Mouse (Mus musculus): Measurements from ENCODE around the gene Rpl18a.

The Rpl18a gene

GRCm38 (mm10) chr8:70852595-70853231 lies 44.5 kb downstream of the Rpl18a start:
- no peak for DNase-seq

- DNase-seq, result no peak
Observed at GRCm38 (mm10) chr8:70851837-70852236, 45.4 kb downstream of the Rpl18a start.

GRCm38 (mm10) chr8:70850947-70851346 lies 46.3 kb downstream of the Rpl18a start:
- no peak for DNase-seq

GRCm38 (mm10) chr8:70850132-70850845 lies 46.9 kb downstream of the Rpl18a start:
- DNase-seq, result no peak

DNA sequence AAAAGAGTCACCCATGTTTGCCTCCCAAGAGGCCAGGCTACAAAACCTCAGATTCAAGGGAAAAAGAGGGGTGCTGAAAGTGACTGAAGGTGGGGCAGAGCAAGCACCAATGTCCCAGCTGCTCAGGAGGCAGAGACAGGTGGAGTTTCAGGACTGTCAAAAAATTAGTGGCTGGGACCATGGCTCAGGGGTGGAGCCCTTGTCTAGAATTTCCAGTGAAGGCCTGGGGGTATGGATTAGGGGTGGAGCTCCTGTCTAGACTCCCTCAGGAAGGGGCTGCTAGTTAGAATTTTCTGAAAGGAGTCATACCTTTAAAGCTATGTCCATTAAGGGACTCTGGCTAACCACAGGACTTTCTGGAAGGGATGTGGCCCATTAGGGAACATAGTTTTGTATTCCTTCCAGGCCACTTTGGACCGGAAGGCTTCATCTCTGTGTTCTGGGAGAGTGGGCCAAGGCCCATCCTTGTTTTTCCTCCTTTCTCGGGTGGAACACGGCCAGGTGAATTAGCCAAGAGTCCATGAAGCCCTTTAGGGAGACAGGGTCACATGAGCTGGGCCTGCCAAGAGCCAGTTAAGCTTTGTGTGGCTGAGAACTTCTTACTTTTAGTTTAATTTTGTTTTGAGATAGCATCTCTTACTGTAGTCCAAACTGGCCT lies 47.8 kb downstream of the Rpl18a start:
- DNase-seq, result no peak

GRCm38 (mm10) chr8:70846371-70847154 lies 50.6 kb downstream of the Rpl18a start:
- no peak for DNase-seq

DNA sequence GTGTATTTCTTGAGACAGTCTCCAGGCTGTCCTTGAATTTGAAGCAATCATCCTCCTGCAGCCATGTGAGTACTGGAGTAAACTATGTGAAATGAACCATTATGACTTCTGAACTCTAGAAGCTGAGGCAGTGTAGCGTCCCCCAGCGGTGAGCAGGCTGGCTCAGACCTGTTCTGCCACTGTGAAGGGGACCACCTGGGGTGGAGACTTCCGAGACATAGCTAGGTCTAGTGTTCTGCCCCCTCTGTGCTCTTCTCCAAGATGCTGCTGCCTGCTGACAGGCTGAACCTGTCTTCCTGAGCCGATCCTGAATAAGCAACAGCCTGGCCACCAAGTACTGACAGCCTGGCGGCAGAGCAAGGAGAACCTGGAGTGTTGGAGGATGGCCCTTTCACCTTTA lies 52.1 kb downstream of the Rpl18a start:
- no peak for DNase-seq

Data from right cerebral cortex, adult 18-20 months (tissue).